Mouse (Mus musculus) kidney, embryonic 14.5 days (tissue): ENCODE measurements around the gene Olfr913. TPM values are rescaled to one million over a fixed set of nuclear protein-coding genes. Genes with fewer than 3 reads are reported as not detected.

Experiments used
- ATAC-seq: fragments of 200-750 bp; cut with Nextera tagmentation; 2 replicates; pipeline ENCODE4 v1.8.0; 2017; ENCODE audit warnings: moderate number of reproducible peaks, mild to moderate bottlenecking, moderate TSS enrichment, moderate library complexity; ENCODE audit not compliant: low FRiP score, low TSS enrichment
- H3K27ac ChIP-seq: fragments of 300-500 bp; sonication (generic); 2 replicates; pipeline ENCODE4 v1.5.1; 2014; ENCODE audit warnings: low read depth, mild to moderate bottlenecking, low read length, moderate library complexity, mixed read lengths
- H3K27me3 ChIP-seq: fragments of 300-500 bp; sonication (generic); 2 replicates; pipeline ENCODE4 v1.6.1; 2014; ENCODE audit warnings: mild to moderate bottlenecking, low read length; ENCODE audit not compliant: control insufficient read depth, insufficient read depth
- H3K36me3 ChIP-seq: fragments of 300-500 bp; sonication (generic); 2 replicates; pipeline ENCODE4 v1.6.1; 2014; ENCODE audit warnings: low read length, mixed read lengths; ENCODE audit not compliant: control insufficient read depth, insufficient read depth
- H3K4me1 ChIP-seq: fragments of 300-500 bp; sonication (generic); 2 replicates; pipeline ENCODE4 v1.6.1; 2014; ENCODE audit warnings: low read length, mixed read lengths; ENCODE audit not compliant: control insufficient read depth, insufficient read depth
- H3K4me2 ChIP-seq: fragments of 300-500 bp; sonication (generic); replicated peaks from 2 replicates; pipeline ENCODE4 v1.6.1; 2014; ENCODE audit warnings: low read depth, mild to moderate bottlenecking, low read length
- H3K4me3 ChIP-seq: fragments of 300-500 bp; sonication (generic); 2 replicates; pipeline ENCODE4 v1.5.1; 2014; ENCODE audit warnings: mild to moderate bottlenecking, low read length
- H3K9ac ChIP-seq: fragments of 300-500 bp; sonication (generic); 2 replicates; pipeline ENCODE4 v1.6.1; 2014; ENCODE audit warnings: low read depth, mild to moderate bottlenecking, low read length, moderate library complexity
- H3K9me3 ChIP-seq: fragments of 300-500 bp; sonication (generic); 2 replicates; pipeline ENCODE4 v1.6.1; 2016; ENCODE audit warnings: low read length; ENCODE audit not compliant: control insufficient read depth
- WGBS: fragments of 180-500 bp; shearing (Covaris S2); extraction: QIAGEN DNeasy Blood & Tissue Kit; methylation state at CpG from one replicate; pipeline ENCODE4 v1.1.7; 2014; 5-methylcytosine and 5-hydroxymethylcytosine counted together
- polyA plus RNA-seq: library from polyadenylated mRNA; unstranded; fragments of >200 nt; fragmentation: Nextera tagmentation; extraction: Ambion mirVana; gene quantifications from 2 replicates; pipeline ENCODE4 v1.2.1, GENCODE M21; 2014

The Olfr913 gene
- not detected in 2 replicates for polyA plus RNA-seq

GRCm38 (mm10) chr9:38592459-38592858 is at the start of gene Olfr913:
Gene Olfr913 (plus strand): TSS chr9:38592759.
- ATAC-seq = no peak
- Histone ChIP-seq H3K4me1 (no peaks in the 10 kb centered on the region), H3K36me3 (no peaks in the 10 kb centered on the region), H3K27me3 (no peaks in the 10 kb centered on the region), H3K9ac (no peak within 1 kb of the TSS), H3K4me2 (no peak within 1 kb of the TSS), H3K27ac (no peak within 1 kb of the TSS), H3K4me3 (no peak within 1 kb of the TSS), H3K9me3 (no peaks in the 10 kb centered on the region)
- 59% methylated on average over 2 of the region's 2 CpGs for WGBS

- Histone ChIP-seq H3K4me1 (no peaks in the 10 kb centered on the region), H3K9ac (no peak within 1 kb of the TSS), H3K4me3 (no peak within 1 kb of the TSS), H3K27me3 (no peaks in the 10 kb centered on the region), H3K27ac (no peak within 1 kb of the TSS), H3K9me3 (no peaks in the 10 kb centered on the region), H3K36me3 (no peaks in the 10 kb centered on the region), H3K4me2 (no peak within 1 kb of the TSS)
- WGBS = 74% methylated on average over 1 of the region's 1 CpGs
- no peak for ATAC-seq
Observed at GRCm38 (mm10) chr9:38579878-38580277, 12.7 kb upstream of the Olfr913 start, which contains the start of gene Olfr912. Gene Olfr912 (plus strand): TSS chr9:38580178.

DNA sequence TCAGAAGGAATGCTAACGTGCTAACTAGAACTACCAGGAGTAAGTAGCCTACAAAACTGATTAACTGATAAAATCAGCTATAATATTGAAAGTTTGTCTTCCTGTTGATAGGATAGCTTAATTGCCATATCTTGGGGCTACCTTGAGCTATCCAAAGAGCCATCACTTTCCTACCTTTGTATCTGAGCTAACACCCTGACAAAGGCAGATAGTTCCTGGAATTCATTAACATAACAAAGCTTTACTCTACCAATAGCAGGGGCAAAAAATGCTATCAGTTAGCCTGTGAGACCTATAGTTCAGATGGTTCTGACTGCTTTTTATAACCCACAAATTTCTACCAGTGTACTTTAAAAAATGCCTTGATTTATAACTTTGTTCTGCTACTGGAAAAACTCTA is 1.5 kb upstream of the Olfr913 start:
- Histone ChIP-seq H3K36me3 (no peaks in the 10 kb centered on the region), H3K9me3 (no peaks in the 10 kb centered on the region), H3K27me3 (no peaks in the 10 kb centered on the region), H3K27ac (no peak overlapping the region), H3K4me3 (no peak overlapping the region), H3K4me2 (no peak overlapping the region), H3K4me1 (no peaks in the 10 kb centered on the region), H3K9ac (no peak overlapping the region)
- no peak for ATAC-seq
- WGBS = 54% methylated on average over 1 of the region's 1 CpGs

GRCm38 (mm10) chr9:38604802-38605201 is 12.2 kb downstream of the Olfr913 start, which contains the start of gene Olfr914:
Gene Olfr914 (plus strand): TSS chr9:38605102.
- no peak for ATAC-seq
- Histone ChIP-seq H3K9ac (no peak within 1 kb of the TSS), H3K4me1 (no peaks in the 10 kb centered on the region), H3K4me2 (no peak within 1 kb of the TSS), H3K4me3 (no peak within 1 kb of the TSS), H3K27me3 (no peaks in the 10 kb centered on the region), H3K27ac (no peak within 1 kb of the TSS), H3K36me3 (no peaks in the 10 kb centered on the region), H3K9me3 (no peaks in the 10 kb centered on the region)
- WGBS = 72% methylated on average over 2 of the region's 2 CpGs

- Histone ChIP-seq H3K4me3 (no peak overlapping the region), H3K27me3 (no peaks in the 10 kb centered on the region), H3K9me3 (no peaks in the 10 kb centered on the region), H3K4me1 (no peaks in the 10 kb centered on the region), H3K4me2 (no peak overlapping the region), H3K36me3 (no peaks in the 10 kb centered on the region), H3K27ac (no peak overlapping the region), H3K9ac (no peak overlapping the region)
- no peak for ATAC-seq
- WGBS = 87% methylated on average over 4 of the region's 4 CpGs
Observed at GRCm38 (mm10) chr9:38632406-38632805, 39.8 kb downstream of the Olfr913 start.

Other genes with a start within 250 kb of the Olfr913 start
- not detected in 2 replicates for gene Olfr898, start 244.3 kb upstream of the Olfr913 start, polyA plus RNA-seq
- gene Olfr250, start 225.9 kb upstream of the Olfr913 start, polyA plus RNA-seq = not detected in 2 replicates
- not detected in 2 replicates for gene Olfr251, start 215.7 kb upstream of the Olfr913 start, polyA plus RNA-seq
- gene Olfr147, start 191.1 kb upstream of the Olfr913 start, polyA plus RNA-seq = not detected in 2 replicates
- not detected in 2 replicates for gene Olfr901, start 163.3 kb upstream of the Olfr913 start, polyA plus RNA-seq
- not detected in 2 replicates for gene Olfr902, start 145.1 kb upstream of the Olfr913 start, polyA plus RNA-seq
- gene Olfr904, start 129.6 kb upstream of the Olfr913 start, polyA plus RNA-seq = not detected in 2 replicates
- not detected in 2 replicates for gene Olfr905, start 121.7 kb upstream of the Olfr913 start, polyA plus RNA-seq
- gene Olfr906, start 105.7 kb upstream of the Olfr913 start, polyA plus RNA-seq = not detected in 2 replicates
- not detected in 2 replicates for gene Olfr907, start 97.0 kb upstream of the Olfr913 start, polyA plus RNA-seq
- gene Olfr911-ps1, start 71.2 kb upstream of the Olfr913 start, polyA plus RNA-seq = not detected in 2 replicates
- not detected in 2 replicates for gene Olfr910, start 54.9 kb upstream of the Olfr913 start, polyA plus RNA-seq
- not detected in 2 replicates for gene Olfr912, start 12.6 kb upstream of the Olfr913 start, polyA plus RNA-seq
- not detected in 2 replicates for gene Olfr914, start 12.3 kb downstream of the Olfr913 start, polyA plus RNA-seq
- not detected in 2 replicates for gene Olfr916, start 67.1 kb downstream of the Olfr913 start, polyA plus RNA-seq
- gene Olfr917, start 73.1 kb downstream of the Olfr913 start, polyA plus RNA-seq = not detected in 2 replicates
- not detected in 2 replicates for gene Olfr918, start 81.8 kb downstream of the Olfr913 start, polyA plus RNA-seq
- gene Olfr919, start 110.9 kb downstream of the Olfr913 start, polyA plus RNA-seq = not detected in 2 replicates
- gene Vwa5a, start 125.5 kb downstream of the Olfr913 start, polyA plus RNA-seq = 11.5 and 19.9 TPM in 2 replicates
- 0.05 TPM in 1 of 2 replicates, not detected in the other for gene Olfr920, start 159.5 kb downstream of the Olfr913 start, polyA plus RNA-seq
- not detected in 2 replicates for gene Olfr921, start 180.3 kb downstream of the Olfr913 start, polyA plus RNA-seq
- not detected in 2 replicates for gene Olfr922, start 221.9 kb downstream of the Olfr913 start, polyA plus RNA-seq
- gene Olfr923, start 233.8 kb downstream of the Olfr913 start, polyA plus RNA-seq = not detected in 2 replicates